8 mouse cellular contexts compared by ENCODE assay signal in genomic region chr2:113757525-113758310, GRCm38 (mm10). TPM values are rescaled to one million over a fixed set of nuclear protein-coding genes. Genes with fewer than 3 reads are reported as not detected.
A peak's percentile ranks its signal among the peaks of the same experiment; 100 is the strongest.
DNase-seq lines count a peak whose midpoint lies in the region; ATAC-seq and TF ChIP-seq lines count a peak whose summit lies in the region.

No protein-coding gene starts in this region.

- ATAC-seq in intestine, embryonic 16.5 days: peak; percentile 36; the same call in 1 of the 2 replicates
- ATAC-seq in stomach, postnatal 0 days (ENCODE audit: low FRiP score, low TSS enrichment): peak; percentile 32; the same call in 1 of the 2 replicates

- H3K4me2 ChIP-seq in intestine, embryonic 16.5 days (ENCODE audit: low read depth, low read length): peak overlapping the region; percentile 80
- H3K4me2 ChIP-seq in stomach, postnatal 0 days (replicated peaks; ENCODE audit: low read depth): peak overlapping the region; percentile 67

- TF ChIP-seq EP300 in stomach, postnatal 0 days (optimal IDR thresholded peaks at IDR 0.05): no peak

- peaks cover 63% of the 10 kb centered on the region for H3K27me3 ChIP-seq in E14TG2a.4 (ENCODE audit: insufficient read depth, low read length)
- H3K27me3 ChIP-seq in forebrain, embryonic 10.5 days (ENCODE audit: poor library complexity, severe bottlenecking): peaks cover 84% of the 10 kb centered on the region
- H3K27me3 ChIP-seq in intestine, embryonic 16.5 days (replicated peaks; ENCODE audit: control insufficient read depth, insufficient read depth, low read length): peaks cover 32% of the 10 kb centered on the region
- H3K27me3 ChIP-seq in midbrain, embryonic 10.5 days (ENCODE audit: low read depth, poor library complexity, severe bottlenecking): peaks cover 80% of the 10 kb centered on the region
- no peaks in the 10 kb centered on the region; the same call in 1 of the 2 replicates for H3K27me3 ChIP-seq in stomach, postnatal 0 days (ENCODE audit: control insufficient read depth, insufficient read depth, low read length)

- peak overlapping the region; percentile 79 for H3K4me3 ChIP-seq in E14TG2a.4 (replicated peaks; ENCODE audit: low read length)
- H3K4me3 ChIP-seq in forebrain, embryonic 10.5 days: peak overlapping the region; percentile 65
- peak overlapping the region; percentile 51 for H3K4me3 ChIP-seq in intestine, embryonic 16.5 days (ENCODE audit: low read length)
- peak overlapping the region; percentile 70 for H3K4me3 ChIP-seq in midbrain, embryonic 10.5 days
- peak overlapping the region; percentile 45 for H3K4me3 ChIP-seq in stomach, postnatal 0 days (ENCODE audit: low read depth, low read length)

- H3K9me3 ChIP-seq in E14TG2a.4 (ENCODE audit: low read length): no peaks in the 10 kb centered on the region
- no peaks in the 10 kb centered on the region for H3K9me3 ChIP-seq in forebrain, embryonic 10.5 days
- no peaks in the 10 kb centered on the region for H3K9me3 ChIP-seq in intestine, embryonic 16.5 days (ENCODE audit: control insufficient read depth, low read length)
- no peaks in the 10 kb centered on the region for H3K9me3 ChIP-seq in midbrain, embryonic 10.5 days (replicated peaks)
- H3K9me3 ChIP-seq in stomach, postnatal 0 days (ENCODE audit: control insufficient read depth, low read length): no peaks in the 10 kb centered on the region

- peak overlapping the region; percentile 60 for H3K9ac ChIP-seq in intestine, embryonic 16.5 days (ENCODE audit: low read depth, low read length)
- H3K9ac ChIP-seq in stomach, postnatal 0 days (ENCODE audit: low read length): peak overlapping the region; percentile 47

- peak overlapping the region; percentile 56; the same call in 1 of the 2 replicates for H3K27ac ChIP-seq in forebrain, embryonic 10.5 days
- H3K27ac ChIP-seq in intestine, embryonic 16.5 days (ENCODE audit: low read length): peak overlapping the region; percentile 50
- H3K27ac ChIP-seq in midbrain, embryonic 10.5 days (replicated peaks): 0 out of 2 replicates have a peak overlapping the region, but pooled peaks have one; percentile 28
- H3K27ac ChIP-seq in stomach, postnatal 0 days (replicated peaks): peak overlapping the region; percentile 24; the same call in 1 of the 2 replicates

- no peaks in the 10 kb centered on the region for H3K36me3 ChIP-seq in E14TG2a.4 (ENCODE audit: insufficient read depth, low read length)
- H3K36me3 ChIP-seq in forebrain, embryonic 10.5 days (replicated peaks): no peaks in the 10 kb centered on the region
- no peaks in the 10 kb centered on the region for H3K36me3 ChIP-seq in intestine, embryonic 16.5 days (ENCODE audit: control insufficient read depth, insufficient read depth, low read length)
- H3K36me3 ChIP-seq in midbrain, embryonic 10.5 days: no peaks in the 10 kb centered on the region
- no peaks in the 10 kb centered on the region for H3K36me3 ChIP-seq in stomach, postnatal 0 days (ENCODE audit: control insufficient read depth, insufficient read depth, low read length)

- peak; percentile 29 to 30 for DNase-seq in cerebellum, adult 18-20 months
- DNase-seq in cerebellum, adult 11-12 months: no peak
- peak; percentile 67 for DNase-seq in forebrain, embryonic 10.5 days (ENCODE audit: extremely low spot score, low spot score)
- DNase-seq in midbrain, embryonic 10.5 days (ENCODE audit: low spot score): peak; percentile 67
- DNase-seq in stomach, postnatal 0 days (ENCODE audit: low spot score): peak; percentile 24
- no peak for DNase-seq in c-Kit-positive CD71-positive TER-119-positive erythroid progenitor cells, embryonic 14.5 days (ENCODE audit: low spot score)

- TF ChIP-seq CTCF in E14TG2a.4 (conservative IDR thresholded peaks at IDR 0.05; ENCODE audit: low read length): no peak
- TF ChIP-seq CTCF in stomach, postnatal 0 days (IDR thresholded peaks at IDR 0.05; ENCODE audit: low read depth): no peak

- under 1% methylated on average over 47 of the region's 47 CpGs for WGBS in forebrain, embryonic 10.5 days
- WGBS in intestine, embryonic 16.5 days: under 1% methylated on average over 46 of the region's 47 CpGs
- WGBS in midbrain, embryonic 10.5 days: under 1% methylated on average over 47 of the region's 47 CpGs
- WGBS in stomach, postnatal 0 days: under 1% methylated on average over 46 of the region's 47 CpGs

- peaks cover 22% of the 10 kb centered on the region for H3K4me1 ChIP-seq in E14TG2a.4 (replicated peaks; ENCODE audit: low read depth, low read length)
- H3K4me1 ChIP-seq in forebrain, embryonic 10.5 days: peaks cover 32% of the 10 kb centered on the region
- peaks cover 15% of the 10 kb centered on the region for H3K4me1 ChIP-seq in intestine, embryonic 16.5 days (ENCODE audit: control insufficient read depth, insufficient read depth, low read length)
- peaks cover 31% of the 10 kb centered on the region for H3K4me1 ChIP-seq in midbrain, embryonic 10.5 days
- peaks cover 2% of the 10 kb centered on the region; the same call in 1 of the 2 replicates for H3K4me1 ChIP-seq in stomach, postnatal 0 days (replicated peaks; ENCODE audit: control insufficient read depth, insufficient read depth)

RNA-seq across cellular contexts. Expression of gene Grem1, which starts 0.7 kb away (rescaled TPM):
- polyA plus RNA-seq in forebrain, embryonic 10.5 days (2016; fragmentation: Nextera tagmentation; extraction: Ambion mirVana): 0.62 and 0.68 TPM in 2 replicates
- polyA plus RNA-seq in intestine, embryonic 16.5 days (2015; fragmentation: Nextera tagmentation; extraction: Ambion mirVana): 7.2 and 8.8 TPM in 2 replicates
- polyA plus RNA-seq in midbrain, embryonic 10.5 days (2016; fragmentation: Nextera tagmentation; extraction: Ambion mirVana): 0.30 TPM in 2 replicates
- polyA plus RNA-seq in stomach, postnatal 0 days (2015; fragmentation: Nextera tagmentation; extraction: Ambion mirVana): 2.3 and 3.3 TPM in 2 replicates

Comparison
In these comparisons a context has a peak if more than half of its experiments do, and no peak if none do; other contexts are left out.
1. DNase-seq: peak in cerebellum, adult 18-20 months (2 of 2), forebrain, embryonic 10.5 days (single experiment), midbrain, embryonic 10.5 days (single experiment) and stomach, postnatal 0 days (single experiment); none in cerebellum, adult 11-12 months (single experiment) and c-Kit-positive CD71-positive TER-119-positive erythroid progenitor cells, embryonic 14.5 days (single experiment).
2. Peak in every context shown above with its lines, with median percentiles within 50 percentile points of each other: H3K4me3 ChIP-seq and H3K27ac ChIP-seq.